Mouse (Mus musculus) cerebellum, adult 2 months (tissue): ENCODE measurements around the gene Spr.
A peak's percentile ranks its signal among the peaks of the same experiment; 100 is the strongest.
"Not testable (repeated sequence)": the region's sequence is repeated elsewhere in the genome, so short reads cannot be mapped to it uniquely, and the experiment has no call there.

Experiments used
- CTCF ChIP-seq: fragments of 200-500 bp; IDR thresholded peaks from 2 replicates; pipeline ENCODE4 v1.5.1; 2011; ENCODE audit warnings: low read depth, mild to moderate bottlenecking, control low read depth, low read length, moderate library complexity, borderline replicate concordance; ENCODE audit not compliant: insufficient read depth
- POLR2A ChIP-seq: fragments of 200-500 bp; IDR thresholded peaks from 2 replicates; pipeline ENCODE4 v1.6.1; 2011; ENCODE audit warnings: low read length, control low read depth, borderline replicate concordance; ENCODE audit not compliant: insufficient read depth

- peak; percentile 54; the same call in 1 of the 2 replicates for TF ChIP-seq CTCF
- not testable (repeated sequence) for TF ChIP-seq POLR2A
These were observed 4.8 kb downstream of the Spr start for GRCm38 (mm10) chr6:85132794-85133193.
